Mouse (Mus musculus) ovary, adult 18-20 months (tissue): ENCODE results near the gene Gm3012.
"Not testable (repeated sequence)": the region's sequence is repeated elsewhere in the genome, so short reads cannot be mapped to it uniquely, and the experiment has no call there.

ENCODE experiments used
- DNase-seq: peaks from one replicate; pipeline ENCODE4 v3.0.0; 2022; ENCODE audit warnings: low spot score, mixed read lengths

Gene Gm3012

DNA sequence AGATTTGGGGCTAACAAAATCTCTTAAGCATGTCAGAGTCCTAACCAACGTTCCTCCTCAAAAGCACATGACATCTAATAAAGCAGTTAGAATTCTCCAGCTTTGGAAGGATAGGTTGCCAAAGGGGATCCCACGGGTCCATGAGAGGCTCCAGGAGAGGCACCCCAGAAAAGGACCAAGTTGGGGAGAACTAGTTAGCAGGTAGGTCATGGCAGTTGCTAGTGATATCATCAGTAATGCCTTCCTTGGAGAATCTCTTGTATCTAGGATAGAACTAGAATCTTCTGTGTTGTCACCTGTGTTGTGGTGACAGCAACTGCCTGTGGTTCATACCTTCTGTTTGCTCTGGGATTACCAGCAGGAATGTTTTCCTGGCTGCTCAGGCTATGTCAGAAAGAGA lies at the start of gene Gm3012:
Gm3012 (plus strand) TSS at position 301 of the 400 bp plus-strand sequence.
- DNase-seq: not testable (repeated sequence)

GRCm38 (mm10) chr14:3651730-3652129 lies 17.4 kb downstream of the Gm3012 start, which contains the start of gene Gm3020:
TSS of gene Gm3020 (plus strand) at chr14:3652030.
- not testable (repeated sequence) for DNase-seq

GRCm38 (mm10) chr14:3688483-3688882 lies 54.2 kb downstream of the Gm3012 start, which contains the start of gene Gm3043:
TSS of gene Gm3043 (plus strand) at chr14:3688783.
- not testable (repeated sequence) for DNase-seq
